Mouse (Mus musculus) right cerebral cortex, postnatal 4 days (tissue): Measurements from ENCODE around the gene Lhfpl3.
A peak's percentile ranks its signal among the peaks of the same experiment; 100 is the strongest.
"Not testable (repeated sequence)": the region's sequence is repeated elsewhere in the genome, so short reads cannot be mapped to it uniquely, and the experiment has no call there.

Experiments
- DNase-seq: peaks from one replicate; pipeline ENCODE4 v3.0.0-alpha.2; 2022

Gene Lhfpl3

GRCm38 (mm10) chr5:22745885-22746532 lies at the start of gene Lhfpl3:
TSS of gene Lhfpl3 (plus strand) at chr5:22746059.
- peak; percentile 64 for DNase-seq

DNA sequence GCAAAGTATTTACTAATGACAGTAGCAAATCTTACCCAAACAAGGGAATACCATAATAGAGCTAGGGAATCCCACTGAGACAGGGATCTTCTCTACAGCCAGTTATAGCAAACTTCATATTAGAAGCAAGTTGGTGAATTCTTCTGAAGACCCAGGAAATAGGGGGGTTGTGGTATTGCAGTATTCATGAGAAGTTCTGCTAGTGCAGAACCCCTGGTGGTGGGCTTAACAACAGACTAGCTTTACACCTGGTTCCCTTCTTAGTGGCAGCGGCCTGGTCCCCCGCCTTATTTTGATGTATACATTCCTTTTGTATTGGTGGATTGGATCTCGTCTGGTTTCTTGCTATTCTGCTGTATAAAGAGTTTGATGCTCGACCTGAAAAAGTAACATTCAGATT lies 39.6 kb upstream of the Lhfpl3 start:
- DNase-seq, result not testable (repeated sequence)

GRCm38 (mm10) chr5:22745529-22745884 lies 352 bp upstream of the Lhfpl3 start:
- no peak for DNase-seq

DNA sequence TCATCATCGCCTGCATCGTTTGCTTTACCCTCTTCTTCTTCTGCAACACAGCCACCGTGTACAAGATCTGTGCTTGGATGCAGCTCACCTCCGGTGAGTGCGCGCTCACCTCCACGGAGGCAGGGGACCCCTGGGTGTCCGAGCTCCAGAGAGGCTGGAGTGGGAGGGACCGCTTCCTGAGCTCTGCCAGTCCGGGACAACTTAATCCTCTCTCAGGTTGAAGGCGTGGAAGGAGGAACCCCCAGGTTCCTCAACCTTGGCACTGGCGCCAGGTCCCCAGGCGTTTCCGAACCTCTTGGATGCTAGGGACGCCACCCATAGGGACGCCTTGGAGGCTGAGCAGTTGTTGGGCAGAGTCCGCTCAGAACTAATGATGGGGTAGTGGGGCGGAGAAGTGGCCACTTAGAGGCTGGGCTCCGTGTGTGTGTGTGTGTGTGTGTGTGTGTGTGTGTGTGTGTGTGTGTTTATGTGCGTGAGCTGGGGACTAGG lies 718 bp downstream of the Lhfpl3 start:
- no peak for DNase-seq

- no peak for DNase-seq
These were observed 1.4 kb downstream of the Lhfpl3 start for GRCm38 (mm10) chr5:22747305-22747704.

- no peak for DNase-seq
These were observed 11.4 kb downstream of the Lhfpl3 start for GRCm38 (mm10) chr5:22757261-22757660.

DNA sequence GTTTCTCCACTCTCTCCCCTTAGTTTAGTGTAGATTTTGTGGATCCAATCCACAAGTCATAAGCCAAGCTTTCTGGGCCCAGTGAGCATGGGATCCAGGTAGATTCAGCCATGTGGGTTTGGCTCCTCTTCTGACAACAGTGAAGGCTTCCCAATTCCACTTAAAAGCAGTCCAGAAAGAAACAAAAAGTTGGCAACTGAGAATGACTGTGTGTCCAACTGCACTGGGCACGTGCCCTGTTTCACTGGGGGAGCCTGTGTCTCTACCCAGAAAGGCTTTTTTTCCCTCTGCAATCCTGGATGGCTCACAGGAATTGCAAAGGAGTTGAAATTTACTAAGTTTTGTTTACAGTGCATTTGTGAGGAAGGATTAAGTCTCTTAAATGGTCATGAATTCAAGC lies 24.9 kb downstream of the Lhfpl3 start:
- DNase-seq, result no peak

- DNase-seq, result no peak
These were observed 49.5 kb downstream of the Lhfpl3 start for GRCm38 (mm10) chr5:22795361-22795760.

GRCm38 (mm10) chr5:22813426-22813825 lies 67.6 kb downstream of the Lhfpl3 start:
- DNase-seq, result no peak

DNA sequence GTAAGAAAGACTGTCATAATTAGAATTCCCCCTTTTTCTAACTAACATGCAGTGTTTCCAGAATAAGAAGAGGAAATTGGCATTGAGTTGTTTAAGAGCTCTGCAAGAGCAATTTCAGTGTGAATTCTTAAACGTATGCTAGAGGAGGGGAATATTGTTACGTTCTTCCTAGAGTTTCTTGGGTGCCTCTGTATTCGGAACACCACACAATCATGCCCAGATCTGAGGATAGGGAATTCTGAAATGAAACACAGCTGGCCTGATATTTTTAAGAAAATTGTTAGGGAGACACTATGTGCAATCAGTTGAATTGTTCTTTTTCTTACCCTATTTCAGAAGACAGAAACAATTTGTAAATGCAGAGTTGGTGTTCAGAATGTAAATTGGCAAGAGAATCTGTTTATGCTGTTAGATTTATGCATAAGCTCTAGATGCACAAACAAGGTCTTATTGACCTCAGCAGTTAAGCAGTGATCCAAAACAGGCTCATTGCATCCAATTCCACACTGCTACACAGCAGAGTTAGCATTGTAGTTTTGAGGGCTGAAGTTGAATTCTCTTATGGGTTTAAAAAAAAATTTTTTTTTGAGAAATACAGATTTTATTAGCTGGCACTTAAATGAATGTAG lies 84.1 kb downstream of the Lhfpl3 start:
- DNase-seq, result no peak

DNA sequence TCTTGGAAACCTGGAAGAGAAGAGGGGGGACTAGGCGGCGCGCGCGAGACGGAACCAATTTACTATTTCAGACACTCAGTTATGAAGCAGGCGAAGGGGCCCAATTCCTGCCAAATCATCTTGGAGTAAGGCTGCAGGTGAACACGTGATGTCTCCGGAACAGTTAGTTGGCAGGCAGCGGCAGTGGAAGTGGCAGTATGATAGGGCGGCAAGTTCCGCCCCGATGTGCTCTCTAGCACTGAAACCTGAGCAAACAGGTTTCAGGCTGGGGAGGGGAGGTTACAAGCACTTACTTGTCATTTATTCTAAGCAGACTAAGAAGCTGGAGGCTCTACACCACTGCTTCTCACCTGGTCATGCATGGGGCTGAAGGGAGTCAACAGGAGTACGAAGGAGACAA lies 105.7 kb downstream of the Lhfpl3 start:
- DNase-seq, result no peak

DNA sequence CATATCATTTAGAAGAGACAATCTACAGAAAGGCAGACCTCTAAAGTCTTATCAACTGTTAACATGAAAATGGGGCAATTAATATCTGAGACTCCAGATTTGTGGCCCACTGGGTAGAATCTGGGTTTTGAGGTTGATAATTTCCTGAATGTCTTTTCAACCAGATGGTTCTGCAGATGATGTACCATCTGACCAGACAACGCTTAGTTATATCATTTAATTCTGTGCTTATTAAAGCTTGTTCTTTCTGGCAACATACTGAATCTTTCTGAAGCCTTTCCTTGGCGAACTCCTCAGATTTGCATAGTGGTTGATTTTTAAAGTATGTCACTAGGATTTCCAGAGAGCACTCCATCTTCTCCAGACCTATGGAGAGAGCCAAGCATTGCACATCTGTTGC lies 107.6 kb downstream of the Lhfpl3 start:
- DNase-seq, result no peak

GRCm38 (mm10) chr5:22856480-22856879 lies 110.6 kb downstream of the Lhfpl3 start:
- no peak for DNase-seq

- DNase-seq, result peak; percentile 7
These were observed 115.5 kb downstream of the Lhfpl3 start for GRCm38 (mm10) chr5:22861399-22861798.

DNA sequence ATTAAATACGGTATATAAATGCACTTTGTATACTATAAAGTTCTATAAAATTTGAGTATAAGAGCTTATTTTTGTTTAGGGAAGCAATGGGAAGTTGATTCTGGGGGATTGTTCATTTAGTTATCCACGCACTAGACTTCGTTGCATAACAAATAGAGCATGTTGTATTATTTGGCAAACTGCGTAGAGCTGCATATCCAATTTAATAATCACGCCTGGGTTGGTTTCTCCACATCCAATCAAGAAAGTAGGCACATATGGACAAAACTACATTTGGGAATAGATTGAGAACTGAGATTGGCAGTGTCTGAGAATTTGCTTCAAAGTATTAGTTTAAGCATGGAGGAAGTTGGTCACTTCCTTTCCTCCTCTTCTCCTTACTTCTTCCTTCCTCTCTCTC lies 123.2 kb downstream of the Lhfpl3 start:
- DNase-seq, result no peak

DNA sequence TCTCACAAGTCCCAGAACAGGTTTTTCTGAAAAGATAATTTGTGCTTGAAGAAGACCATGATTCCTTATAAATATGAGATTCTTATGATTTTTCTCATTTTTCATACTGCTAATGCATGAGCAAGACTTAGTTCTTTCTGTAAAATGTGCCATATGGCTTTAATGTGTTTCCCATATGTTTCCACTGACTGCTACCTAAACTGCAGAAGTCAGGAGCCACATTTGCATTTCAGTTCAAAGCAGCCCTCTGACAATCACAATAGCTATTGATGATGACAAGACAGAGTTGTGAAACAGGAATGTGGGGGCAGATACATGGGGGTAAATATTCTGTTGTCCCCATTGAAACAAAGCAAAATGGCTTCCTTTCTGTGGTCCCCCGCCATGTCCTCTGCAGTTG lies 126.6 kb downstream of the Lhfpl3 start:
- DNase-seq, result no peak

GRCm38 (mm10) chr5:22888345-22888744 lies 142.5 kb downstream of the Lhfpl3 start:
- DNase-seq, result no peak

DNA sequence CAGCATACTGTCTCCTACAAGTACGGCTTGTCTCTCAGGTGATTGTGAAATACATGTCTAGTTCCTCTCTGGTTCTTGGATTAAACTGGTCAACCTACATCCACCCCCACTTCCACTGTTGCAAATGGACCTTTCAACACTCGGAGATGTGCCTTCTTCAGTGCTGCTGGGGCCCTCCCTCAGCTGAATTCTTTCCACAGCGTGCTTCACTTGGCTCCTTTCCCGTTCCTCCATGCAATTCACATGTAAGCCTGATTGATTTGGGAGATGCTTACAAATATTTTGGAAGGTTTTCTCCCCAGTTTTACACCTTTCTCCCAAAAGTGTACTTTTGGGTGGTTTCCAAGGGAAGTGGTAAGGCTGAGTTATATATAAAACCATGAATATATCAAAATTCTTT lies 143.6 kb downstream of the Lhfpl3 start:
- DNase-seq, result no peak

DNA sequence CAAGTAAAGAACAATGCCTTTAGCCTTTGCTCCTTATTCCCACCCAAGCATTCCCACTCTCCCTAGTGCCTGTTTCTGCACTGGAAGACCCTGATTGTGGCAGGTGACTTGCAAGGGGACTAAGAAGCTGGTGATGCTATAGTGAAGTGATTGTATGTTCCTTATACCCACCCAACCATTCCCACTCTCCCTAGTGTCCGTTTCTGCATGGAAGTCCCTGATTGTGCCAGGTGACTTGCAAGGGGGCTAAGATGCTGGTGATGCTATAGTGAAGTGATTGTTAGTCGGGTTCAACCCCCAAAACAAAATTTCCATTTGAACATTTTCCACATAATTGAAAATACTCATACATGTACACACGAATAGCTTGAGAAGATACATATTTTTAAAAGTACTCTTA lies 151.4 kb downstream of the Lhfpl3 start:
- DNase-seq, result no peak

GRCm38 (mm10) chr5:22897656-22898289 lies 151.9 kb downstream of the Lhfpl3 start:
- no peak for DNase-seq

- DNase-seq, result no peak
These were observed 152.7 kb downstream of the Lhfpl3 start for GRCm38 (mm10) chr5:22898593-22898992.

- DNase-seq, result no peak
These were observed 154.1 kb downstream of the Lhfpl3 start for GRCm38 (mm10) chr5:22899913-22900312.

- DNase-seq, result no peak
These were observed 171.3 kb downstream of the Lhfpl3 start for GRCm38 (mm10) chr5:22917197-22917596.

- DNase-seq, result no peak
These were observed 180.3 kb downstream of the Lhfpl3 start for GRCm38 (mm10) chr5:22926171-22926570.
